Mouse (Mus musculus) gastrocnemius, postnatal 36 days (tissue): ENCODE data around the gene Cnot6l. TPM values are rescaled to one million over a fixed set of nuclear protein-coding genes. Genes with fewer than 3 reads are reported as not detected.

Experiments
- DNase-seq, 2 experiments: peaks; one replicate each; pipeline ENCODE4 v3.0.0; 2022
- intact Hi-C: fragments of 180-260 bp; cut with DNase I; formaldehyde crosslinking; loops from one replicate; pipeline ENCODE4 v1.15.1; 2025
- total RNA-seq, 2 experiments: library from RNA; stranded (reverse); gene quantifications; 2 replicates each; pipeline ENCODE4 v1.2.3; 2021

Gene Cnot6l
- total RNA-seq, 2 experiments from 2014 or later = 25.9 to 33.5 TPM

DNA sequence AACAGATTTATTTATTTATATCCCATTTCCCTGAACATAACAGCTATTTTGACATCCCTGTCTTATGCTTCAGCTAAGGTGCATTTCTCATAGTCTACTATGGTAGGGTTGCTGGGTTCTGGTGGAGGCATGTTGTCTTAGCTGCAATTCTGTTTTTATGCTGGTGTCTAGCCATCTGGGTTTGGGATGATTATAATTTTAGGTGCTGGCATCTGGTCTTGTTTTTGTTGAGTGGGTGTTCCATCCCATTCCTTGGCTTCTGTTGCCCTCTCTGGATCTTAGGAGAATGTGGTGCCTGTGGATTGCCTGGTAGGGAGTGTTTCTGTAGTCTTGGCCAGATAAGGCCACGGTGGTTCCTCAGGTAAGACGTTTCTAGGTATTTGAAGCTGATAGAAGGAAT is 134.2 kb downstream of the Cnot6l start:
- intact Hi-C loops = no loop called here
- DNase-seq = no peak

Other genes starting within 250 kb of the Cnot6l start
- under 1 TPM in 1 of 2 experiments, not detected in 1; 0.38 TPM for gene Cxcl13, start 207.2 kb downstream of the Cnot6l start, total RNA-seq
- 10 to 100 TPM; 24.5 to 25.2 TPM for gene Mrpl1, start 45.3 kb upstream of the Cnot6l start, total RNA-seq
- 1 to 10 TPM; 2.9 to 3.4 TPM for gene Fras1, start 209.8 kb upstream of the Cnot6l start, total RNA-seq